Mouse (Mus musculus): ENCODE measurements around the gene Ly6g6e. TPM values are rescaled to one million over a fixed set of nuclear protein-coding genes. Genes with fewer than 3 reads are reported as not detected.

Gene Ly6g6e
- polyA plus RNA-seq, 1 experiment from 2014 or later, result 1.3 TPM

DNA sequence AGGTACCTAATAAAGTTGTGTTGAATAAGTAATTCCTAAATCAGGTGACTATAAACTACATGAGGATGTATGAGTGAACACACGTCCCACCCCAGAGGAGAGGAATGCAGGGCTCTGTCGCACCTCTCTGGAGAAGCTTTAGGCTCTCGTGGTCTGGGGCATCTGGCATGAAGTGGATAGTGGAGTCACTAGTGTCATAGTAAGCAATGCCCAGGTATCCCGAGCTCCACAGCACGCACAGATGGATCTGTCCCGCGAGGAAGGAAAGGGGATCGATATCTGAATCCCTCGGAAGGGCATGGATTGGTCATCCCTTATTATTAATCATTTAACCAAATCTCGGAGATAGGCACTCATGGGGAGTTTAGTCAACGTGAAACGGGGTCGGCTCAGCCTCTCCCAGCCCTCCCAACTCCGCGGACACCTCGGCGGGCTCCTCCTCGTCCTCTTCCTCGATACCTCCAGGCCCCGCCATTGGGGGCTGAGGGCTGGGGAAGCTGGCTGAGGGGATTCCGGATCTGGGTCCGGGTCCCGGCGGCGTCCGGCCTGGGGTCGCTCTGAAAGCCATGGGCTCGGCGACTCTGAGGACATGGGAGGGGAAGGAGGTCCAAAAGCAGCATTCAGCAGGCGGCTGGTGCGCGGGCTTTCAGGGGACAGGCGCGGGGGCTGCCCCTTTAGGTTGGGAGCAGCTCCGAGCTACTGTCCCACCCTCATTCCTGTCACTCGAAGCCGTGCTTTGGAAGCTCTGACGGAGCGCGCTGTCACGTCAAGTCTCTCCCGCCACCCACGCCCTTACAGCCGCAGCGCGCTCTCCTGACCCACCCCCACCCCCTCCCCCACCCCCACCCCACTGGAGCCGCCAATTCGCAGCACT, 30.7 kb upstream of the Ly6g6e start:
- Histone ChIP-seq H3K4me1 (replicated peaks; ENCODE audit: insufficient read depth, low read length) (peaks cover 32% of the 10 kb centered on the region), H3K4me2 (ENCODE audit: low read length) (peak overlapping the region; percentile 96), H3K9me3 (replicated peaks; ENCODE audit: low read length) (no peaks in the 10 kb centered on the region), H3K27ac (peak overlapping the region; percentile 88), H3K9ac (ENCODE audit: low read depth, low read length) (peak overlapping the region; percentile 78), H3K27me3 (ENCODE audit: insufficient read depth, low read length) (no peaks in the 10 kb centered on the region), H3K4me3 (replicated peaks; ENCODE audit: low read depth, low read length) (peak overlapping the region; percentile 50), H3K36me3 (ENCODE audit: insufficient read depth, low read length) (no peaks in the 10 kb centered on the region)
- DNase-seq (ENCODE audit: low spot score) (peak; percentile 18), ATAC-seq (replicated peaks; ENCODE audit: low FRiP score, low read depth) (peak; percentile 59)
- WGBS, result 2% methylated on average over 48 of the region's 48 CpGs
- no peak for TF ChIP-seq CTCF (IDR thresholded peaks at IDR 0.05; ENCODE audit: low read depth)

DNA sequence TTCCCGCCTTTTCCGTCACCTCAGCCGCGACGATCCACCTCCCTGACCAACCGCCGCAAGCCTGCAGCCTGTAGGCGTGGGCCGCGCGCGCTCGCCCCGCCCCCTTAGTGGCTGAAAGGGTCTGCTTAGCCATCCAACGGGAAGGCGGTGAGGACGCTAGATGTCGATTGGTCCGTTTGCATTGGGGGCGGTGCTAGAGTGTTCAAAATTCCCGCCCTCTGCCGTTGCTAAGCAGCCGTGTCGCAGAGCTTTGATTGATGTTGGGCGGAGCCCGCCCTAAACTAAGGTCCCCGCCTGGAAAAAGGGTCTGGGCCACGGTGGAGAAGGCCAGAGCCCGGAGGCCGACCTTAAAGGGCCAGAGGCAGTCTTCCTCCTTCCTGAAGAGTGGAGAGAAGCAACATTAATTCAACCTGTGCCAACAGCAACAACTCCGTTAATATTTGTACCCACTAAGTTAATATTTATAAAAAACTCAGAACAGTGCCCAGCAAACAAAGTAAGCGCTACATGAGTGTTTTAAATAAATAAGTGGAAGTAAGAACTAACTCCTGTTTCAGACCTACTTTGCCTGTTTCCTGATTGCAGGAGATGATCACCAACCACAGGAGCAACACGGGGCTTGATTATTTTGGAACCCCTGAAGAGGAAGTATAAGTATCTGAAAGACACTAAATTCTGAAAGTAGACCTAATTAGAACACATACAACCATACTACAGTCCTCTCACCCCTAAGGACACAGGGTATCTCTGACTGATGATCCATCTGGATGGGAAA, 29.8 kb upstream of the Ly6g6e start, which contains the start of gene Msh5:
Msh5 (minus strand) TSS at position 65 of the 775 bp plus-strand sequence.
- H3K9ac ChIP-seq (ENCODE audit: low read depth, low read length), result peak within 1 kb of the TSS; percentile 78
- peaks cover 32% of the 10 kb centered on the region for H3K4me1 ChIP-seq (replicated peaks; ENCODE audit: insufficient read depth, low read length)
- peak within 1 kb of the TSS; percentile 96 for H3K4me2 ChIP-seq (ENCODE audit: low read length)
- DNase-seq (ENCODE audit: low spot score), result peak; percentile 99
- peak within 1 kb of the TSS; percentile 98 for H3K27ac ChIP-seq
- no peaks in the 10 kb centered on the region for H3K27me3 ChIP-seq (ENCODE audit: insufficient read depth, low read length)
- 2% methylated on average over 33 of the region's 33 CpGs for WGBS
- no peaks in the 10 kb centered on the region for H3K36me3 ChIP-seq (ENCODE audit: insufficient read depth, low read length)
- H3K4me3 ChIP-seq (replicated peaks; ENCODE audit: low read depth, low read length), result peak within 1 kb of the TSS; percentile 50
- peak; percentile 96 for ATAC-seq (replicated peaks; ENCODE audit: low FRiP score, low read depth)
- H3K9me3 ChIP-seq (replicated peaks; ENCODE audit: low read length), result no peaks in the 10 kb centered on the region
- TF ChIP-seq CTCF (IDR thresholded peaks at IDR 0.05; ENCODE audit: low read depth), result no peak

DNA sequence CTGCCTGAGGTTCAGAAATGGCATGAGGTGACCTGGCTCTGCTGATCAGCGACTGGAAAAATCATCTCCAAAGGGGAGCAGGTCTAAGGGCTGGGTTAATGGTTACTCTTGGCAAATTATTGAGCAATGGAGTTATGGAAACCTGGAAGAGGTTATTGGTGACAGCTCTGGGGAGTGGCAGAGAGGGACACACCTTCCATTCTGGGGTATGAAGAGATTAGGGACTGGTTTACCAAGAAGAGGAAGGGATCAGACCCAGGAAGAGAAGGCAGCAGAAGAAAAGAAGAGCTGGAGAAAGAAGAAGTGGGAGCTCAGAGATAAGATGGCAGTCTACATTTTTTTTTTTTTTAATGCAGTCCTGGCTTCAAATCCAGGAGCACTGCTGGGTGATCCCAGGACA, 29.0 kb upstream of the Ly6g6e start:
- ATAC-seq (replicated peaks; ENCODE audit: low FRiP score, low read depth) (no peak), DNase-seq (ENCODE audit: low spot score) (peak; percentile 26)
- Histone ChIP-seq H3K4me2 (ENCODE audit: low read length) (peak overlapping the region; percentile 36), H3K27me3 (ENCODE audit: insufficient read depth, low read length) (no peaks in the 10 kb centered on the region), H3K27ac (peak overlapping the region; percentile 98), H3K4me1 (replicated peaks; ENCODE audit: insufficient read depth, low read length) (peaks cover 32% of the 10 kb centered on the region), H3K9ac (ENCODE audit: low read depth, low read length) (no peak overlapping the region), H3K4me3 (replicated peaks; ENCODE audit: low read depth, low read length) (no peak overlapping the region), H3K36me3 (ENCODE audit: insufficient read depth, low read length) (0 out of 2 replicates have a peak, but pooled peaks cover 4% of the 10 kb centered on the region), H3K9me3 (replicated peaks; ENCODE audit: low read length) (no peaks in the 10 kb centered on the region)
- no peak for TF ChIP-seq CTCF (IDR thresholded peaks at IDR 0.05; ENCODE audit: low read depth)
- 31% methylated on average over 1 of the region's 1 CpGs for WGBS

DNA sequence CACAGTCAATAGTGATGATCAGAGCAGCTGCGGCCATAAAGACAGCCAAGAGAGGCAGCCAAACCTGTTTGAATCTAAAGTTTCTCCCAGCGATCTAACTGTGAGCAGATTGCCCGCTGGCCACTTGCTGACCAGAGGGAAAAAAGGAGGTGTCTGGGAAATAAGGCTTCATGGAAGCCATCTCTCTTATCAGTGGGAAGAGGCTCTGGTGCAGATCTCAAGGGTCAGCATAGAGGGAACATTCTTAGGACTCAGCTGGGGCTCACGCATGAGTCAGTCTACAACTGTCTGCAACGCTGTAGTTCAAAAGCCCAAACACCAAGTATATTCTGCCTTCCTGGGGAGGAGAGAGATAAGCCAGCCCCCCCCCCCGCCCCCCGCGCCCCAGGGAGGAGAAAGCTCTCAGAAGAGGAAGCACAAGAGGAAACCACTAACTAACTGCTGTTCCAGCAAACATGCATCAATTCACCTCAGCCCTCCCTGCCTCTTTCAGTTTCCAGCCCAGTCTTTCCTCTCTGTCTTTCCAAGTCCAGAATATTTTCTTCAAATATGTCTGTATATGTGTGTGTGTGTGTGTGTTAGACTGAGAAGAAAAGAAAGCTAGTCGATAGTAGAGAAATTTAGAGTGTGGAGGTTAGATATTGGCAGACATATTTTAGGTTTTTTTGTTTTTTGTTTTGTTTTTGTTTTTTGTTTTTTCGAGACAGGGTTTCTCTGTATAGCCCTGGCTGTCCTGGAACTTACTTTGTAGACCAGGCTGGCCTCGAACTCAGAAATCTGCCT, 28.4 kb upstream of the Ly6g6e start:
- 27% methylated on average over 11 of the region's 11 CpGs for WGBS
- ATAC-seq (replicated peaks; ENCODE audit: low FRiP score, low read depth), result no peak
- peak overlapping the region; percentile 36 for H3K4me2 ChIP-seq (ENCODE audit: low read length)

DNA sequence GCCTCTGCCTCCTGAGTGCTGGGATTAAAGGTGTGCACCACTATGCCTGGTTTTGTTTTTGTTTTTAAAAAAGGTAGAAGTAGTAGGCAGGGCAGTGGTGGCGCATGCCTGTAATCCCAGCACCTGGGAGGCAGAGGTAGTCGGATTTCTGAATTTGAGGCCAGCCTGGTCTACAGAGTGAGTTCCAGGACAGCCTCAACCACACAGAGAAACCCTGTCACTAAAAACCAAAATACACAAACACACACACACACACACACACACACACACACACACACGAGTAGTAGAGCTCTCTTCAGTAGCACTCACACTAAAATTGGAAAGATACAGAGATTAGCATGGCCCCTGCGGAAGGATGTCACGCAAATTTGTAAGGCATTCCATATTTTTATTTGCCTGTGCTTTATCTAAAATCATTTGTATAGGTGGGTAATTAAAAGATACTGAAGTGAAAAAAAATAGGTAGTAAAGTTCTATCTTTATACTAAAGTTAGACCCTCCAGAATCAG, 27.7 kb upstream of the Ly6g6e start:
- Histone ChIP-seq H3K9ac (ENCODE audit: low read depth, low read length) (peak overlapping the region; percentile 77; the same call in 1 of the 2 replicates), H3K4me3 (replicated peaks; ENCODE audit: low read depth, low read length) (no peak overlapping the region), H3K27me3 (ENCODE audit: insufficient read depth, low read length) (no peaks in the 10 kb centered on the region), H3K4me2 (ENCODE audit: low read length) (peak overlapping the region; percentile 81), H3K27ac (peak overlapping the region; percentile 98), H3K4me1 (replicated peaks; ENCODE audit: insufficient read depth, low read length) (peaks cover 32% of the 10 kb centered on the region), H3K9me3 (replicated peaks; ENCODE audit: low read length) (no peaks in the 10 kb centered on the region), H3K36me3 (ENCODE audit: insufficient read depth, low read length) (peaks cover 16% of the 10 kb centered on the region)
- WGBS, result 67% methylated on average over 5 of the region's 5 CpGs
- DNase-seq (ENCODE audit: low spot score) (no peak), ATAC-seq (replicated peaks; ENCODE audit: low FRiP score, low read depth) (no peak)
- no peak for TF ChIP-seq CTCF (IDR thresholded peaks at IDR 0.05; ENCODE audit: low read depth)

More for the DNA sequence above, 28.4 kb upstream of the Ly6g6e start:
- H3K27ac ChIP-seq, result peak overlapping the region; percentile 98
- no peak overlapping the region for H3K9ac ChIP-seq (ENCODE audit: low read depth, low read length)
- no peak overlapping the region for H3K4me3 ChIP-seq (replicated peaks; ENCODE audit: low read depth, low read length)
- H3K27me3 ChIP-seq (ENCODE audit: insufficient read depth, low read length), result no peaks in the 10 kb centered on the region
- peaks cover 32% of the 10 kb centered on the region for H3K4me1 ChIP-seq (replicated peaks; ENCODE audit: insufficient read depth, low read length)
- DNase-seq (ENCODE audit: low spot score), result peak; percentile 63
- TF ChIP-seq CTCF (IDR thresholded peaks at IDR 0.05; ENCODE audit: low read depth), result no peak
- peaks cover 11% of the 10 kb centered on the region; the same call in 1 of the 2 replicates for H3K36me3 ChIP-seq (ENCODE audit: insufficient read depth, low read length)
- no peaks in the 10 kb centered on the region for H3K9me3 ChIP-seq (replicated peaks; ENCODE audit: low read length)
